Mouse (Mus musculus) thymus, adult 2 months (tissue): ENCODE data around the gene Smg5.

Experiments
- CTCF ChIP-seq: fragments of 200-500 bp; IDR thresholded peaks from 2 replicates; pipeline ENCODE4 v1.5.1; 2012; ENCODE audit warnings: mild to moderate bottlenecking, control low read depth, low read length, moderate library complexity, borderline replicate concordance; ENCODE audit not compliant: control insufficient read depth, poor library complexity, insufficient read depth; ENCODE audit errors: extremely low read depth
- POLR2A ChIP-seq: fragments of 200-500 bp; IDR thresholded peaks from 2 replicates; pipeline ENCODE4 v1.6.1; 2012; ENCODE audit warnings: mild to moderate bottlenecking, low read length, control low read depth, moderate library complexity; ENCODE audit not compliant: control insufficient read depth, poor library complexity, insufficient read depth; ENCODE audit errors: extremely low read depth

GRCm38 (mm10) chr3:88364337-88364736 lies 28.3 kb downstream of the Smg5 start, which contains the start of gene Paqr6:
- TF ChIP-seq POLR2A (no peak), CTCF (no peak)
